In the genomic region with DNA sequence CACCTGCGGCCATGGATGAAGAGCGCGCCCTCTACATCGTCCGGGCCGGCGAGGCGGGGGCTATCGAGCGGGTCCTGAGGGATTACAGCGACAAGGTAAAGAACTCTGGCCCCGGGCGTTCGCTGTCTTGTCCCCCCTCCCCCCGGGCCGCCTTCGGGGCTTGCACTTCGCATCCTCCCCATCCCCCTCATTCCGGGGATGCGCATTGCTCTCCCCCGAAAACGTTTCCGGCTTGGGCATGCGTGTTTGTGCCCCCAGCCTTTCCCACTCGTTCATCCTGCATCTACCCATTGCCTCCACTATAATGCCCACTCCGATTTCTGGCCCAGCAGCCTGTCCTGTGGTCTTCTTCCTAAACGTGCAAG, we compare ENCODE assay signal across 8 mouse cellular contexts. TPM values are rescaled to one million over a fixed set of nuclear protein-coding genes. Genes with fewer than 3 reads are reported as not detected.
DNase-seq lines count a peak whose midpoint lies in the region; ATAC-seq and TF ChIP-seq lines count a peak whose summit lies in the region.

No protein-coding gene starts in this region.

- peak overlapping the region; percentile 87 for H3K9ac ChIP-seq in intestine, embryonic 15.5 days
- peak overlapping the region; percentile 95 for H3K9ac ChIP-seq in midbrain, embryonic 13.5 days (replicated peaks)

- H3K27ac ChIP-seq in kidney, adult 2 months (ENCODE audit: insufficient read depth, low read depth, low read length) = peak overlapping the region; percentile 58
- peak overlapping the region; percentile 60 for H3K27ac ChIP-seq in brown adipose tissue, adult 24 weeks (replicated peaks; ENCODE audit: low read depth, low read length)
- peak overlapping the region; percentile 96 for H3K27ac ChIP-seq in intestine, embryonic 15.5 days
- H3K27ac ChIP-seq in midbrain, embryonic 13.5 days = peak overlapping the region; percentile 98

- no peaks in the 10 kb centered on the region for H3K36me3 ChIP-seq in kidney, adult 2 months (ENCODE audit: control insufficient read depth, insufficient read depth, low read length)
- H3K36me3 ChIP-seq in E14TG2a.4 (ENCODE audit: insufficient read depth, low read length) = 0 out of 2 replicates have a peak, but pooled peaks cover 6% of the 10 kb centered on the region
- H3K36me3 ChIP-seq in intestine, embryonic 15.5 days = no peaks in the 10 kb centered on the region
- no peaks in the 10 kb centered on the region for H3K36me3 ChIP-seq in midbrain, embryonic 13.5 days

- H3K4me1 ChIP-seq in kidney, adult 2 months (ENCODE audit: control insufficient read depth, insufficient read depth, low read length) = peaks cover 6% of the 10 kb centered on the region; the same call in 1 of the 2 replicates
- H3K4me1 ChIP-seq in E14TG2a.4 (replicated peaks; ENCODE audit: low read depth, low read length) = peaks cover 69% of the 10 kb centered on the region
- H3K4me1 ChIP-seq in brown adipose tissue, adult 24 weeks (ENCODE audit: control insufficient read depth, insufficient read depth, insufficient read length, low read length) = peaks cover 6% of the 10 kb centered on the region; the same call in 1 of the 2 replicates
- H3K4me1 ChIP-seq in intestine, embryonic 15.5 days (replicated peaks) = 0 out of 2 replicates have a peak, but pooled peaks cover 10% of the 10 kb centered on the region
- H3K4me1 ChIP-seq in midbrain, embryonic 13.5 days (replicated peaks) = peaks cover 28% of the 10 kb centered on the region

- TF ChIP-seq POLR2A in kidney, adult 2 months (IDR thresholded peaks at IDR 0.05; ENCODE audit: low read depth, low read length) = no peak

- H3K9me3 ChIP-seq in E14TG2a.4 (ENCODE audit: low read length) = no peaks in the 10 kb centered on the region
- no peaks in the 10 kb centered on the region for H3K9me3 ChIP-seq in intestine, embryonic 15.5 days
- H3K9me3 ChIP-seq in midbrain, embryonic 13.5 days = no peaks in the 10 kb centered on the region

- WGBS in kidney, adult 2 months = 1% methylated on average over 27 of the region's 27 CpGs
- 0% methylated on average over 13 of the region's 27 CpGs for WGBS in intestine, embryonic 15.5 days
- under 1% methylated on average over 27 of the region's 27 CpGs for WGBS in midbrain, embryonic 13.5 days

- no peak for DNase-seq in kidney, adult 2 months
- no peak for DNase-seq in kidney, adult 18-20 months
- no peak for DNase-seq in urinary bladder, adult 18-20 months (ENCODE audit: low spot score in 2 of 2)
- no peak for DNase-seq in spleen, postnatal 14 days (ENCODE audit: low spot score in 2 of 2)

- ATAC-seq in intestine, embryonic 15.5 days = no peak; the same call in 1 of the 2 replicates
- no peak for ATAC-seq in midbrain, embryonic 13.5 days

- peak overlapping the region; percentile 85 for H3K4me3 ChIP-seq in kidney, adult 2 months (ENCODE audit: insufficient read depth, low read depth, low read length)
- peak overlapping the region; percentile 90 for H3K4me3 ChIP-seq in E14TG2a.4 (replicated peaks; ENCODE audit: low read length)
- H3K4me3 ChIP-seq in brown adipose tissue, adult 24 weeks (ENCODE audit: insufficient read depth, low read depth, low read length) = peak overlapping the region; percentile 82
- peak overlapping the region; percentile 87 for H3K4me3 ChIP-seq in intestine, embryonic 15.5 days (replicated peaks)
- peak overlapping the region; percentile 84 for H3K4me3 ChIP-seq in midbrain, embryonic 13.5 days (replicated peaks)

- no peak for TF ChIP-seq CTCF in kidney, adult 2 months (conservative IDR thresholded peaks at IDR 0.05; ENCODE audit: insufficient read depth, insufficient read length, low read depth, low read length)
- no peak for TF ChIP-seq CTCF in E14TG2a.4 (conservative IDR thresholded peaks at IDR 0.05; ENCODE audit: low read length)

- H3K27me3 ChIP-seq in kidney, adult 2 months (replicated peaks; ENCODE audit: control insufficient read depth, insufficient read depth, low read length) = no peaks in the 10 kb centered on the region
- H3K27me3 ChIP-seq in E14TG2a.4 (ENCODE audit: insufficient read depth, low read length) = no peaks in the 10 kb centered on the region
- H3K27me3 ChIP-seq in intestine, embryonic 15.5 days (replicated peaks) = no peaks in the 10 kb centered on the region
- no peaks in the 10 kb centered on the region for H3K27me3 ChIP-seq in midbrain, embryonic 13.5 days

- peak overlapping the region; percentile 77 for H3K4me2 ChIP-seq in intestine, embryonic 15.5 days (replicated peaks)
- H3K4me2 ChIP-seq in midbrain, embryonic 13.5 days (replicated peaks) = peak overlapping the region; percentile 78

RNA-seq across cellular contexts. Expression of gene Ric8b, which starts 0.3 kb away (rescaled TPM):
- polyA plus RNA-seq in kidney, adult 2 months (2012; rRNA removed) = 12.2 and 13.6 TPM in 2 replicates
- 24.3 and 26.9 TPM in 2 replicates for polyA plus RNA-seq in brown adipose tissue, adult 24 weeks (2012; ENCODE audit: insufficient read depth, insufficient read length, missing spikeins)
- polyA plus RNA-seq in intestine, embryonic 15.5 days (2015; fragmentation: Nextera tagmentation; extraction: Ambion mirVana) = 17.2 and 18.0 TPM in 2 replicates
- 44.9 and 49.9 TPM in 2 replicates for polyA plus RNA-seq in midbrain, embryonic 13.5 days (2015; fragmentation: Nextera tagmentation; extraction: Ambion mirVana)
